Mouse (Mus musculus) intestine, postnatal 0 days (tissue): ENCODE results near the gene Mt2. TPM values are rescaled to one million over a fixed set of nuclear protein-coding genes. Genes with fewer than 3 reads are reported as not detected.
"Not testable (repeated sequence)": the region's sequence is repeated elsewhere in the genome, so short reads cannot be mapped to it uniquely, and the experiment has no call there.

Source experiments
- ATAC-seq: fragments of 200-750 bp; cut with Nextera tagmentation; 2 replicates; pipeline ENCODE4 v1.8.0; 2017; ENCODE audit warnings: mild to moderate bottlenecking, moderate TSS enrichment, moderate library complexity
- H3K27ac ChIP-seq: fragments of 300-500 bp; sonication (generic); 2 replicates; pipeline ENCODE4 v1.5.1; 2014; ENCODE audit warnings: mild to moderate bottlenecking, low read depth, low read length, moderate library complexity
- H3K27me3 ChIP-seq: fragments of 300-500 bp; sonication (generic); replicated peaks from 2 replicates; pipeline ENCODE4 v1.6.1; 2014; ENCODE audit warnings: low read length, mixed read lengths; ENCODE audit not compliant: control insufficient read depth, insufficient read depth
- H3K36me3 ChIP-seq: fragments of 300-500 bp; sonication (generic); 2 replicates; pipeline ENCODE4 v1.6.1; 2014; ENCODE audit warnings: mild to moderate bottlenecking, moderate library complexity; ENCODE audit not compliant: control insufficient read depth, insufficient read depth
- H3K4me1 ChIP-seq: fragments of 300-500 bp; sonication (generic); replicated peaks from 2 replicates; pipeline ENCODE4 v1.6.1; 2014; ENCODE audit warnings: antibody characterized with exemption, low read length, mixed read lengths; ENCODE audit not compliant: control insufficient read depth, insufficient read depth
- H3K4me2 ChIP-seq: fragments of 300-500 bp; sonication (generic); replicated peaks from 2 replicates; pipeline ENCODE4 v1.6.1; 2014; ENCODE audit warnings: low read depth, mild to moderate bottlenecking, moderate library complexity
- H3K4me3 ChIP-seq: fragments of 300-500 bp; sonication (generic); 2 replicates; pipeline ENCODE4 v1.5.1; 2014; ENCODE audit warnings: low read depth, low read length
- H3K9ac ChIP-seq: fragments of 300-500 bp; sonication (generic); 2 replicates; pipeline ENCODE4 v1.6.1; 2014; ENCODE audit warnings: mild to moderate bottlenecking, low read depth, low read length
- H3K9me3 ChIP-seq: fragments of 300-500 bp; sonication (generic); 2 replicates; pipeline ENCODE4 v1.6.1; 2016; ENCODE audit warnings: mixed run types; ENCODE audit not compliant: control insufficient read depth
- CTCF ChIP-seq: sonication (generic); IDR thresholded peaks from 2 replicates; pipeline ENCODE4 v1.5.1; 2016; ENCODE audit warnings: low read depth, mild to moderate bottlenecking, control low read depth, antibody characterized with exemption, moderate library complexity
- WGBS: fragments of 180-500 bp; shearing (Covaris S2); extraction: QIAGEN DNeasy Blood & Tissue Kit; methylation state at CpG from one replicate; pipeline ENCODE4 v1.1.7; 2014; 5-methylcytosine and 5-hydroxymethylcytosine counted together
- polyA plus RNA-seq: library from polyadenylated mRNA; unstranded; fragments of >200 nt; fragmentation: Nextera tagmentation; extraction: Ambion mirVana; gene quantifications from 2 replicates; pipeline ENCODE4 v1.2.1, GENCODE M21; 2015

Gene Mt2
- polyA plus RNA-seq, 1 experiment from 2014 or later = 224 TPM

GRCm38 (mm10) chr8:94152513-94153300, 19.8 kb upstream of the Mt2 start, which contains the start of gene Mt3:
Mt3 (plus strand) TSS chr8:94152607.
- no peaks in the 10 kb centered on the region; the same call in 1 of the 2 replicates for H3K4me1 ChIP-seq
- H3K4me2 ChIP-seq = peak within 1 kb of the TSS; percentile 62
- 0 out of 2 replicates have a peak, but pooled peaks have one; percentile 42 for ATAC-seq
- peak; percentile 61 for TF ChIP-seq CTCF
- no peak within 1 kb of the TSS for H3K27ac ChIP-seq
- 0 out of 2 replicates have a peak within 1 kb of the TSS, but pooled peaks have one; percentile 3 for H3K9ac ChIP-seq
- no peaks in the 10 kb centered on the region for H3K9me3 ChIP-seq
- H3K36me3 ChIP-seq = no peaks in the 10 kb centered on the region
- H3K27me3 ChIP-seq = 0 out of 2 replicates have a peak, but pooled peaks cover 4% of the 10 kb centered on the region
- peak within 1 kb of the TSS; percentile 22 for H3K4me3 ChIP-seq
- WGBS = 3% methylated on average over 29 of the region's 29 CpGs

DNA sequence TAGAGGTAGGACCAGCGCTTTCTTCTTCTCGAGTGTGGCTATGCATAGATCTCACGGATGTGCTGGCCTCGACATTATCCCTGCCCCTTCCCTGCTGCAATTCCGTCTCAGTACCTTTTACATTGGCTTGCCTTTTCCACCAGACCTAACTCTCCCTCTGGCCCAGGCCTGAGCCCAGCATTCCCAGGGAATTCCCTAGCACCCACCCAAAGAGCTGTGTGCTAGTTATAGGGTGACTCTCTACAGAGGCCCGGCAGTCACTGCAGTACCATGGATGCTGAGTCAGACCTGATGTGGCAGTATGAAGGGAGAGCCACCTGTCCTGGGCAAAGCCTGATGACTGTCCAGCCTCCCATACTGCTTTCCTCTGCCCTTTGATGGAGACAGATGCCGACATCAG, 19.0 kb upstream of the Mt2 start:
- H3K4me1 ChIP-seq = no peaks in the 10 kb centered on the region; the same call in 1 of the 2 replicates
- 46% methylated on average over 7 of the region's 7 CpGs for WGBS
- no peak overlapping the region for H3K9ac ChIP-seq
- no peak for TF ChIP-seq CTCF
- ATAC-seq = no peak
- H3K36me3 ChIP-seq = no peaks in the 10 kb centered on the region
- no peaks in the 10 kb centered on the region for H3K9me3 ChIP-seq
- no peak overlapping the region for H3K4me2 ChIP-seq
- H3K27ac ChIP-seq = no peak overlapping the region
- H3K27me3 ChIP-seq = 0 out of 2 replicates have a peak, but pooled peaks cover 4% of the 10 kb centered on the region
- H3K4me3 ChIP-seq = no peak overlapping the region

DNA sequence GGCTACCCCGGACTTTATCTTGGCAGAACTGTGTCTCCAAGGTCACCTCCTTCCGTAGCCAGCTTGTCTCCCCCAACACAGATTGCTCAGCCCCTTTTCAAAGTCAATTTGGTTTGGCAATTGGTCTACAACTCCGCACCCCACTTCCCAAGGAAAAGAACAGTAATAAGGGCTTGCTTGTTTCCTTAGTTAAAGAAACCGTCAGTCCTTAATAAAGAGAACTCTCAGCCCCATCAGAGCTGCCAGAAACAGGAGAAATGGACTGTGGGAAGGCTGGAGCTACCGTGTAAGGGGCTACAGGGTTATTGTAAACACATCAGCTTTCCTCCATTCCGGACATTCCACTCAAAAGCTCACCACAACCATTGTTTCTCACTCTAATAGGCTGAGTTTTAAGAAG, 17.9 kb upstream of the Mt2 start:
- H3K36me3 ChIP-seq = no peaks in the 10 kb centered on the region
- ATAC-seq = no peak
- 0 out of 2 replicates have a peak, but pooled peaks cover 4% of the 10 kb centered on the region for H3K27me3 ChIP-seq
- no peak overlapping the region for H3K4me3 ChIP-seq
- no peak for TF ChIP-seq CTCF
- H3K9me3 ChIP-seq = no peaks in the 10 kb centered on the region
- WGBS = 43% methylated on average over 6 of the region's 6 CpGs
- no peaks in the 10 kb centered on the region; the same call in 1 of the 2 replicates for H3K4me1 ChIP-seq
- H3K4me2 ChIP-seq = no peak overlapping the region
- no peak overlapping the region for H3K9ac ChIP-seq
- H3K27ac ChIP-seq = no peak overlapping the region

DNA sequence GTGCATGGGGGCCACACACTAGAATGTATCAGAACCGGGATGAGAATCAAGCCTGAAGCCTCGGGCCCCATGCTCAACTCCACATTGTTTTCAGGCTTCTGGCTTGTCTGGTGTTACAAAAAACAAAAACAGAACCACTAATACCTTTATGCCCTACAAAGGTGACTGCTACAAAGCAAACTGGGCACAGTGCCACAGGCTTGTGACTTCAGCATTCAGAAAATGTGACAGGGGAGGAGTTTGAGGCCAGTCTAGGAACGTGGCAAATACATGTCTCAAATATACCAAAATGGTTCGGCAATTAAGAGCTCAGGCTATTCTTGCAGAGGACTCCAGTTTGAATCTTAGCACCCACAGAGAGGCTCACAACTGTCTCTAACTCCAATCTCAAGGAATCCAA, 16.4 kb upstream of the Mt2 start:
- Histone ChIP-seq H3K4me2 (no peak overlapping the region), H3K27ac (no peak overlapping the region), H3K9ac (no peak overlapping the region), H3K4me3 (no peak overlapping the region), H3K9me3 (no peaks in the 10 kb centered on the region), H3K4me1 (no peaks in the 10 kb centered on the region; the same call in 1 of the 2 replicates), H3K27me3 (0 out of 2 replicates have a peak, but pooled peaks cover 4% of the 10 kb centered on the region), H3K36me3 (no peaks in the 10 kb centered on the region)
- no peak for TF ChIP-seq CTCF
- 73% methylated on average over 4 of the region's 4 CpGs for WGBS
- no peak for ATAC-seq

DNA sequence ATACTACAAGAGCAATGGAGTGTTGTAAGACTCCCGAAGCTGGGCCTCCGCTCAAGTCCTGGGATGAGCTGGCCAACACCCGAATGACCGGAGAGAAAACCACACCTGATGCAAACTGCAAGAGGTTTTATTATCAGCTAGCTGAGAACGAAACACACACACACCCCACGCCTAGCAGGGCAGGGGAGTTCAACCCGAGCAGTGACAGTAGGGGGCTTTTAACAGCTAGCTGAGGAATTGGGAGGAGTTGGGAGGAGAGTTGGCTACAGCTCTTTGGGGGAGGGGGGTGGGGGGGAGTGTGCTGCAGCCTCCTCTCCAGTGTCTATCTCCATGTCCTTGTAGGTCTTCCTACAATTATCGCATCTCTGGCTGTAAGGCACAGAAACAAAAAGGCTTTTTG, 6.7 kb upstream of the Mt2 start:
- H3K4me3 ChIP-seq, H3K9me3 ChIP-seq, H3K9ac ChIP-seq, ATAC-seq, H3K4me2 ChIP-seq, H3K36me3 ChIP-seq, H3K4me1 ChIP-seq, H3K27ac ChIP-seq, H3K27me3 ChIP-seq: not testable (repeated sequence)
- 64% methylated on average over 8 of the region's 8 CpGs for WGBS

DNA sequence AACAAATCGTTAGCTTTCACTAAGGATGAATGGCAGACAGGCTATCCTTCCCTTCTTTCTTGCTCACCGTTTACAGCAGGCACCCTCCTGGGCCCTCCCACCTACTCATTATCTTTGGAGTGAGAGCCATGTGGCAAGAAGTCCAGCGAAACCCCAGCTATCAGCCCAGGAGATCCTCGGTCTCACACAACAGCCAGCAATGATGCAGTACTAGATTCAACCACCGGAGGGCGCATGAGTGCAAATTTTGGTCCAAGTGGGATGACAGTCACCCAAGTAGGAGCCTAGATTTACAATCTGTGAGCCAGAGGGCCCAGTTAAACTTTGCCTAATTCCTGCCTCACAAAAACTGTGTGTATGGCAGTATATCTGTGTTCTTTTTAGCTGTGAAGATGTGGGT, 5.2 kb upstream of the Mt2 start:
- peak; percentile 93 for TF ChIP-seq CTCF
- H3K9ac ChIP-seq = no peak overlapping the region
- no peak overlapping the region for H3K4me3 ChIP-seq
- no peaks in the 10 kb centered on the region for H3K36me3 ChIP-seq
- ATAC-seq = 0 out of 2 replicates have a peak, but pooled peaks have one; percentile 15
- no peaks in the 10 kb centered on the region for H3K4me1 ChIP-seq
- peak overlapping the region; percentile 39; the same call in 1 of the 2 replicates for H3K4me2 ChIP-seq
- no peaks in the 10 kb centered on the region for H3K9me3 ChIP-seq
- WGBS = 6% methylated on average over 6 of the region's 6 CpGs
- H3K27ac ChIP-seq = no peak overlapping the region
- H3K27me3 ChIP-seq = no peaks in the 10 kb centered on the region
